Mouse (Mus musculus): Measurements from ENCODE around the gene Vegfa.
A peak's percentile ranks its signal among the peaks of the same experiment; 100 is the strongest.
"Not testable (repeated sequence)": the region's sequence is repeated elsewhere in the genome, so short reads cannot be mapped to it uniquely, and the experiment has no call there.

The Vegfa gene

DNA sequence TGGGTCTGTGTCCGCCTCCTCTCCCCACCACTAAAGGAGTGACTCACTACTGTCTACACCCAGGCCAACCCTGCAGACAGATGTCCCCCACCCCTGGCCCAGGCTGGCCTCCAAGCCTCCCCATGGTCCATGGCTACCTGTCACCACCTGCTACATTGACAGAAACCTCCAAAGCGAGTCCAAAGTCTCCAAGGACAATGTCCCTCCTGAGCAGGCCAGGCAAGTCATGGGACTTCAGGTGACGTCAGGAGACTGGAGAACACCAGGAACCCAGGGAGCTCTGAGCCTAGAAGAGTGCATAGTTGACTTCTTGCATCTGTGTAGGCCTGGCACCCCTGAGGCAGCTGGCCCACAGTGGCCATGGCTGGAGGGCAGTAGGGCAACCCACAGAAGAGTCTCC, 45.3 kb downstream of the Vegfa start:
- DNase-seq = no peak

DNA sequence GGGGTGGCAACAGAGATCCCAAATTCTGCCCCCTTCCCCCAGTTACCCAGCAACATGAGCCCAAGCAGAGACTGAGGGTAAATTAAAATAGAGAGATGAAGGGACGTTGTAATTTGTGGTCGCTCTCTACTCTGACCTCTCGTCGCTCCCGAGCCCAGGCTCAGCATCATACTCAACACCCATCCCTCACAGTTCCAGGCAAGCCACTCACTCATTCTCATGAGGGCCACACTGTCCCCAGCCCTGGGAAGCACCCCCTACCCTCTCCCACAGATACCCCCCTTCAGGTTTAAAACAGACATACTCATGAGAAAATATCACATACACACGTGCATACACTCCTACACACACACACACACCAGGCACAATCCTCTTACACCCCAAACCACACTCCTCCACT, 45.8 kb downstream of the Vegfa start:
- DNase-seq = no peak

DNA sequence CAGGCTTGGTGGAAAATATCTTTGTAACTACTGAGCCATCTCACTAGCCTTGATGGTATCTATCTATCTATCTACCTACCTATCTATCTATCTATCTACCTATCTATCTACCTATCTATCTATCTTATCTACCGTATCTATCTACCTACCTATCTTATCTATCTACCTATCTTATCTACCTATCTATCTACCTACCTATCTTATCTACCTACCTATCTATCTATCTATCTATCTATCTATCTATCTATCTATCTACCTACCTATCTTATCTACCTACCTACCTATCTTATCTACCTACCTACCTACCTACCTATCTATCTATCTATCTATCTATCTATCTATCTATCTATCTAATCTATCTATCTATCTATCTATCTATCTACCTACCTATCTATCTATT, 49.0 kb downstream of the Vegfa start:
- DNase-seq = not testable (repeated sequence)

DNA sequence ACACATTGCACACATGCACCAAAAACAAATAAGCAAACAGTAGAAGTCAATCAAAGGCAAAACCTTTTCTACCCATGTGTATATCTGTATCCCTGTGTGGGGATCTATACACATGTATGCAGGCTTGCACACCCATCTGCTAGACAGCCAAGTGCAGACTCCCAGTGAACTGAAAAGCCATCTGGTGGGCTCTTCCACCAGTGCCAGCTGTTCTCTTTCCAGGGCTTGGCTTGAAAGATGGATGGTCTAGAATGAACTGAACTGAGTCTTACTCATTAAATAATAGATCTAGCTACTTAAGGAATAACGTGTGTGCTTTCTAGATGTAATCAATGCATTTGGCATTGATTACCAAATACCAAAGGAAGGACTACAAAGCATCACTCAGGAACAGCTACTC, 50.3 kb downstream of the Vegfa start:
- DNase-seq = peak; percentile 32 to 53

DNA sequence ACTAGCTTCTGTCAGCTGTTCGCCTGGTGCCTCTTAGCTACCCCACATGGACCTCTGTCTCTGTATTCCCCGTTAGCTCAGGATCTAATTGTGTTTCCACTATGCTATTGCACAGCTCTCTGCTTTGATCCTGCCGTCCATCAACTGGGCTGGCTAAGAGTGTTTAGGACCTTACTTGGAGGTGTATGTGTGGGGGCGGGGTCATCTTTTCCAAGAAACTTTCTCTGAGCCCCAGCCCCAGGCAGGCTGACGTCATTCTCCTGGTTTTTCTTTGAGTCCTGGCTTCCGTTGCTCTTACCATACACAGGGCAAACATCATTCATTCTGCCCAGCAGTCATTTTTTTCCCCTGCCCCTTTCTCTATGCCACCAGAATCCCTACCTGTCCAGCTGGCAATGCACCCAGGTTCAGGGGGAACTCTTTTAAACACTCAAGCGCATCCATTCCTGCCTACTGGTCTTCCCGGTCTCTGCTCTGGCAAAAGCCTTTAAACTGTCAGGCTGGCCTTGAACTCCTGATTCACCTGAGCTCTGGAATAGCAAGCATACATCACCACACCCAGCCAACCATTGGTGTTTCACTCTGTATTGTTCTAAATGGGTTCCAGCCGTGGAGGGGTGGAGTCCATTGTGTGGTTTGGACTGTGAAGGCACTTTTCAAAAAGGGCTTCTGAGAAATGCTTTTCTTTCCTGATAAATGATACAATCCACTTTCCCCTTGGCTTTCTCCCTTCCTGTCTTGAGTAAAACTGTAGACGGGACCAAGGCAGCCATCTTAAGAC, 53.0 kb downstream of the Vegfa start:
- no peak for DNase-seq

DNA sequence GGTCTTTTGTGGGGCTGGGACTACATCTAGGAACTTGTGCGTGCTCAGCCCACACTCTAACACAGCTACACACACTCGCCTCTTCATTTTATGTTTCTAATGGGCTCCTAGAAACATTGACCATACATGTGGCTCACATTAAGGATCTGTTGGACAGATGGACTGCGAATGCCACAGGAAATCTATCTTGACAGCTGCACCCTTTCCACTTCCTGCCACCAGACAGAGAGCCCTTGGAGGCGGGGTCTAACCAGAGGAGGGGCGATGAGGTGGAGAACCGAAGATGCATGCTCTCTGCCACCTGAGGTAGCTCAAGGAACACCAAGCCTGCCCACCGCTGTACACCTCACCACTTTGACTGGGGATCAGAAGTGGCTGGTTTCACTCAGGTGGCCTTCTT, 57.7 kb downstream of the Vegfa start:
- no peak for DNase-seq

DNA sequence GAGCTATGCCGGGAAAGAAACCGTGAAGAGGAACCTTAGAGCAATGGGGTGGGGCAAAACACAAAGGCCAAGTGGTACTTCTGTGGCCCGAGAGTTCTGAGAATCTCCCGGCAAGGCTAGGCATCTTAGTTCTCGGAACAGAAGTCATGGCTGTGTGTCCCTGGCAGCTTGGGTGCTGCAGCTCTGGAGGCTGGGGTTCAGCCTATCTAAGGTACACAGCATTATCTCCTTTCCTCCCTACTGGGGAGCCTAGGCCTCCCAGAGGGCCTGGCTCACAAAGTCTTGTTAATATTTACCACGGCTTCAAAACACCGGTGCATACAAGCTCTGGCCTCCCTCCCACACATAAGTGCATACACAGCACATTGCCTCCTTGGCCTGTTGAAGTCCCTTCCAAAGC, 59.0 kb downstream of the Vegfa start:
- DNase-seq = no peak

DNA sequence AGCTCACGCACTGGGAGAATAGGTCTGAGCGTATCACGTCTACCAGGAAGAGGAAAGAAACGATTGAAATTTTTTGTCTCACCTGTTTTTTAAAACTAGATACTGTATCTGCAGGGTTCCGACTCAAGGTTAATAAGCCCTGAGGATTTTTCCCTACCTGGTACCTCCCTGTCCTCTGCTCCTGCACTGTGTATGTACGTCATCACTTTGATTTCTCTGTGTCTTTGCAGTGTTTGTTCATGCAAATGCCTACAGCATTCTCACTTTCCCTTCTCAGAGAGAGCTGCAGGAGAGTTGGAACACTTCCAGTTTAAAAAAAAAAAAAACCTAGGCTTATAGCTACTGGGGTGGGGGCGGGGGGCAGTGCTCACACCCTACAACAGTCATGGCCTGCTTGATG, 59.8 kb downstream of the Vegfa start:
- DNase-seq = no peak

DNA sequence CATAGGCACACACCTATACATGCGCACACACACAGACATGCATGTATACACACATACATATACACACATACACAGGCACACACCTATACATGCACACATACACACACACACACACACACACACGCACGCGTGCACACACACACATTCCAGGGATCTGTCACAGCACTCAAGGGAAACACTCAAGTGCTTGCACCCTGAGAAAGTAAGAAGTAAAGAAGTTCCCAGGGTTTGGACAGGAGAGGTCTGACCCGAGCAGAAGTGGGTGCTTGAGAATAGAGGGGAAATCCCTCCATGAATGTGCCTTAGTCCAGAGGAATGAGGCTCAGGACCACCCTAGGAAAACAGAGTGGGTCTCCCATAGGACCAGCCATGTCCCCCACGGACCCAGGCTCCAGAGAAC, 60.4 kb downstream of the Vegfa start:
- no peak for DNase-seq

DNA sequence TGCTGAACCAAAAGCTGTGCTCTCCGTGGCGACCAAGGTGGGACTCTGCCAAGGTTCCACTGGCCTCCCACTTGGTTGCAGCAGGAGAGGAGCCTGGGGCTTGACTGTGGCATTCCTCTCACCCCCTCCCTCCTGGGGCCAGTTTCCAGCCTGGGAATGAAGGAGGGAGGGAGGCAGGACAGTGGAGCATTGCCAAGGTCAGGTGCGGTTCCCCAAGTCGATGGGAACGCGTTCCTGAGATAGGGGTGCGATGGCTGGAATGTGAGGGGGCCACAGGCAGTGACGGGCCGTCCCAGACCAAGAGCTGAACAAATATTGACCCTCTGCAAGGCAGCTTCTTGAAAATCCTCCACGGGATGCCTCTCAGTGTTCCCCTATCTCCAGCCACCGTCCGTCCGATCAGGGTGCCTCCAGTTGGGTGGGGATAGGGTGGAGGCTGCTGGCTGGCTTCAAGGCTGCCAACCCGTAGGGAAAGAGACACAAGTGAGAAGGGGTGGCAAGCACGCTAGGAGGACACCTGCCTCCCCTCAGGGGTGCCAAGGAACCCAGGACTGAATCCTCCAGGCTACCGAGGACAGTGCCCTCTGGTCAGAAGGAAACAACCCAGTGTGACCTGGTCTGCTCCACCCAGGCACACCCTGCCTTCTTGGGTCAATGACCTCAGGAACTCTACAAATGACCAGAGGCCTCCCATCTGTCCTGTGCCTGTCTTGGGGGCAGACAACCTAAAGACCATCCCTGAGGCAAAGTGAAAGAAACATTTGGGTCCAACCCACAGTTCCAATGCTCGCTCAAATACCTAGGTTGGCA, 61.2 kb downstream of the Vegfa start:
- DNase-seq = no peak

DNA sequence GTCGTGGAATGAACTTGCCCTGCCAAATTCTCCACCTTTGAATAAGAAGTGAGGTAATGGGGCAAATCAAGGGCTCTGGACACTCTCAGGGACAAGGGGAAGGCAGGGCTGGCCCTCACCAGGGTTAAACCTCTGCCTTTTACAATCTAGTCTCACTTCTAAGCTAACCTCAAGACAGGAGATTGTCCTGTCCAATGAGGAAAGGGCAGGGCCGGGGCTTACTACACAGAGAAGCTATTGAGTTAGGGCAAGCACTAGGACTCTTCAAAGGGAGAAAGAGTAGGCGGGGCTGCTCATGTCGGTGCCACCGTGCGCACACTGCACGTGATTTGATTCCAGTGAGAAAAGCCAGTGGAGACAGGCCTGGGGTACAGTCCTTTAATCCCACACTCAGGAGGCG, 62.6 kb downstream of the Vegfa start:
- no peak for DNase-seq

DNA sequence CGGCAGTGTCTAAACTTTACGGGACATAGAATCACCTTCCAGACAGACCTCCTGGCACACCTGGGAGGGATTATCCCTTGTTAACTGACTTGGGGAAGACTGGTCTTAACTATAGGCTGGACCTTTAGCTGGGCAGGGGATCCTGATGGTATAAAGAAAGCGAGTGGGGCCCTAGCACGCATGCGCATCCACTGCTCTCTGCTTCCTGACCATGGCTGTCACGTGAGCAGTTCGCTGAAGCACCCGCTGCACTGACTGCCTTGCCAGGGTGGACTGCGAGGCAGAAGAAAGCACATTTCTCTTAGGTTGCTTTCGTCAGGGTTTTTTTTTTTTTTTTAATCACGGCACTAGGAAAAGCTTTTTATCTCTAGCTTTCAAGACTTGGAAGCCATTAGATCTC, 63.8 kb downstream of the Vegfa start:
- no peak for DNase-seq

All from cerebellum, postnatal 14 days (tissue).